Mouse (Mus musculus) heart, adult 2 months (tissue): Measurements from ENCODE around the gene Colgalt2.

Experiments used
- CTCF ChIP-seq: fragments of 200-600 bp; IDR thresholded peaks from 2 replicates; pipeline ENCODE4 v1.8.1; 2022; ENCODE audit warnings: antibody characterized with exemption, mild to moderate bottlenecking, moderate library complexity
- EP300 ChIP-seq: fragments of 200-500 bp; IDR thresholded peaks from 2 replicates; pipeline ENCODE4 v1.6.1; 2011; ENCODE audit warnings: low read depth, low read length, control low read depth; ENCODE audit not compliant: insufficient read depth
- POLR2A ChIP-seq: fragments of 200-500 bp; IDR thresholded peaks from 2 replicates; pipeline ENCODE4 v1.6.1; 2011; ENCODE audit warnings: mild to moderate bottlenecking, low read depth, low read length, control low read depth; ENCODE audit not compliant: insufficient read depth

DNA sequence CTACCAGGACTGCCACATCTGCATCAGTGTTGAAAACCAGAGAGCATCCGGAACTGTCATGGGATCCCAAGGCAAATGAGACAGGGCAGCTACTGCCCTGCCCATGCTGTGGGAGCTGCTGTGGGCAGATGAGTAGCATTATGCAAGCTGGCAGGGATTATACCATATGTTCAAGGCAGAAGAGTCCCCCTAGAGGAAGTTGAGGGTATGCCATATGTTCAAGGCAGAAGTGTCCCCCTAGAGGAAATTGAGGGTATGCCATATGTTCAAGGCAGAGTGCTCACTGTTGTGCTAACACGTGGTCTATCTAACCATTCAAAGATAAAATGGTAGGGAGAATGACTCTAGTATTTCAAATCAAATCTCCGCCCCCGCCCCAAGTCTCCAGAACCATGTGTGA is 111.6 kb downstream of the Colgalt2 start:
- peak; percentile 61; the same call in 1 of the 2 replicates for TF ChIP-seq EP300
- TF ChIP-seq POLR2A: no peak
- peak; percentile 89 for TF ChIP-seq CTCF
